Mouse (Mus musculus) ES-E14 (cell line): ENCODE measurements around the gene Zfp808.
"Not testable (repeated sequence)": the region's sequence is repeated elsewhere in the genome, so short reads cannot be mapped to it uniquely, and the experiment has no call there.

Experiments
- CHD2 ChIP-seq: IDR thresholded peaks from 2 replicates; pipeline ENCODE4 v1.6.1; 2014; ENCODE audit warnings: mild to moderate bottlenecking, low read depth, low read length, inconsistent platforms
- HCFC1 ChIP-seq: IDR thresholded peaks from 2 replicates; pipeline ENCODE4 v1.6.1; 2012; ENCODE audit warnings: low read length, inconsistent platforms, borderline replicate concordance; ENCODE audit not compliant: insufficient read depth
- MAFK ChIP-seq: IDR thresholded peaks from 2 replicates; pipeline ENCODE4 v1.6.1; 2014; ENCODE audit warnings: mild to moderate bottlenecking, low read depth, low read length, inconsistent platforms; ENCODE audit not compliant: insufficient read depth
- ZC3H11A ChIP-seq: IDR thresholded peaks from 2 replicates; pipeline ENCODE4 v1.6.1; 2012; ENCODE audit warnings: low read depth, mild to moderate bottlenecking, inconsistent platforms, low read length, borderline replicate concordance
- ZNF384 ChIP-seq: IDR thresholded peaks from 2 replicates; pipeline ENCODE4 v1.6.1; 2012; ENCODE audit warnings: low read depth, low read length, inconsistent platforms

GRCm38 (mm10) chr13:62181835-62182755, 52.4 kb downstream of the Zfp808 start:
- not testable (repeated sequence) for TF ChIP-seq ZC3H11A, ZNF384, HCFC1, MAFK
- peak; percentile 69; the same call in 1 of the 2 replicates for TF ChIP-seq CHD2
